Mouse (Mus musculus): ENCODE measurements around the gene Tmem200c. TPM values are rescaled to one million over a fixed set of nuclear protein-coding genes. Genes with fewer than 3 reads are reported as not detected.

Gene Tmem200c
- polyA plus RNA-seq (2015; fragmentation: Nextera tagmentation; extraction: Ambion mirVana): 3.2 and 4.2 TPM in 2 replicates

GRCm38 (mm10) chr17:68826323-68826722, at the start of gene Tmem200c:
Tmem200c (plus strand) TSS chr17:68826623.
- H3K4me2 ChIP-seq: no peak within 1 kb of the TSS
- no peaks in the 10 kb centered on the region for H3K9me3 ChIP-seq
- H3K4me3 ChIP-seq: no peak within 1 kb of the TSS
- H3K27me3 ChIP-seq (replicated peaks): no peaks in the 10 kb centered on the region
- H3K4me1 ChIP-seq: no peaks in the 10 kb centered on the region
- H3K9ac ChIP-seq: no peak within 1 kb of the TSS
- H3K36me3 ChIP-seq (replicated peaks): no peaks in the 10 kb centered on the region
- WGBS: 76% methylated on average over 6 of the region's 6 CpGs
- no peak for ATAC-seq (replicated peaks)
- H3K27ac ChIP-seq: no peak within 1 kb of the TSS

GRCm38 (mm10) chr17:68793741-68794140, 32.7 kb upstream of the Tmem200c start:
- 87% methylated on average over 4 of the region's 4 CpGs for WGBS
- Histone ChIP-seq H3K4me3 (no peak overlapping the region), H3K4me2 (no peak overlapping the region), H3K9ac (no peak overlapping the region), H3K27ac (no peak overlapping the region), H3K9me3 (no peaks in the 10 kb centered on the region), H3K27me3 (replicated peaks) (no peaks in the 10 kb centered on the region), H3K36me3 (replicated peaks) (no peaks in the 10 kb centered on the region), H3K4me1 (no peaks in the 10 kb centered on the region)
- no peak for ATAC-seq (replicated peaks)

GRCm38 (mm10) chr17:68836655-68837012, 10.2 kb downstream of the Tmem200c start:
- H3K36me3 ChIP-seq (replicated peaks): no peaks in the 10 kb centered on the region
- H3K27me3 ChIP-seq (replicated peaks): 0 out of 2 replicates have a peak, but pooled peaks cover 7% of the 10 kb centered on the region
- under 1% methylated on average over 15 of the region's 15 CpGs for WGBS
- peaks cover 26% of the 10 kb centered on the region for H3K4me1 ChIP-seq
- peak overlapping the region; percentile 86 for H3K4me3 ChIP-seq
- peak; percentile 73 for ATAC-seq (replicated peaks)
- H3K27ac ChIP-seq: peak overlapping the region; percentile 71
- H3K9me3 ChIP-seq: no peaks in the 10 kb centered on the region
- peak overlapping the region; percentile 84 for H3K4me2 ChIP-seq
- H3K9ac ChIP-seq: peak overlapping the region; percentile 73

GRCm38 (mm10) chr17:68837013-68837858, 10.8 kb downstream of the Tmem200c start:
- Histone ChIP-seq H3K4me2 (peak overlapping the region; percentile 84), H3K27me3 (replicated peaks) (0 out of 2 replicates have a peak, but pooled peaks cover 7% of the 10 kb centered on the region), H3K36me3 (replicated peaks) (no peaks in the 10 kb centered on the region), H3K4me3 (peak overlapping the region; percentile 86), H3K9ac (peak overlapping the region; percentile 73), H3K9me3 (no peaks in the 10 kb centered on the region), H3K27ac (peak overlapping the region; percentile 71), H3K4me1 (peaks cover 30% of the 10 kb centered on the region)
- under 1% methylated on average over 60 of the region's 72 CpGs for WGBS
- ATAC-seq (replicated peaks): peak; percentile 82

GRCm38 (mm10) chr17:68837859-68838194, 11.4 kb downstream of the Tmem200c start:
- Histone ChIP-seq H3K4me3 (peak overlapping the region; percentile 86), H3K27me3 (replicated peaks) (0 out of 2 replicates have a peak, but pooled peaks cover 7% of the 10 kb centered on the region), H3K4me2 (peak overlapping the region; percentile 84), H3K9ac (peak overlapping the region; percentile 73), H3K27ac (peak overlapping the region; percentile 71), H3K9me3 (no peaks in the 10 kb centered on the region), H3K4me1 (peaks cover 30% of the 10 kb centered on the region), H3K36me3 (replicated peaks) (no peaks in the 10 kb centered on the region)
- WGBS: 3% methylated on average over 4 of the region's 4 CpGs
- no peak for ATAC-seq (replicated peaks)

GRCm38 (mm10) chr17:68839888-68840571, 13.6 kb downstream of the Tmem200c start:
- WGBS: 24% methylated on average over 17 of the region's 17 CpGs
- no peaks in the 10 kb centered on the region for H3K36me3 ChIP-seq (replicated peaks)
- H3K27me3 ChIP-seq (replicated peaks): 0 out of 2 replicates have a peak, but pooled peaks cover 7% of the 10 kb centered on the region
- peak overlapping the region; percentile 94 for H3K4me2 ChIP-seq
- no peak overlapping the region for H3K27ac ChIP-seq
- H3K9me3 ChIP-seq: no peaks in the 10 kb centered on the region
- ATAC-seq (replicated peaks): no peak
- no peak overlapping the region for H3K9ac ChIP-seq
- H3K4me1 ChIP-seq: peaks cover 30% of the 10 kb centered on the region
- peak overlapping the region; percentile 50; the same call in 1 of the 2 replicates for H3K4me3 ChIP-seq

GRCm38 (mm10) chr17:68840572-68840939, 14.1 kb downstream of the Tmem200c start:
- Histone ChIP-seq H3K9me3 (no peaks in the 10 kb centered on the region), H3K9ac (peak overlapping the region; percentile 55; the same call in 1 of the 2 replicates), H3K36me3 (replicated peaks) (no peaks in the 10 kb centered on the region), H3K27ac (no peak overlapping the region), H3K27me3 (replicated peaks) (0 out of 2 replicates have a peak, but pooled peaks cover 7% of the 10 kb centered on the region), H3K4me2 (peak overlapping the region; percentile 94), H3K4me1 (peaks cover 30% of the 10 kb centered on the region), H3K4me3 (peak overlapping the region; percentile 50)
- ATAC-seq (replicated peaks): no peak
- 19% methylated on average over 10 of the region's 10 CpGs for WGBS

- H3K36me3 ChIP-seq (replicated peaks): no peaks in the 10 kb centered on the region
Measured at GRCm38 (mm10) chr17:68841097-68841891, 14.9 kb downstream of the Tmem200c start.

GRCm38 (mm10) chr17:68841892-68842252, 15.4 kb downstream of the Tmem200c start:
- Histone ChIP-seq H3K9ac (peak overlapping the region; percentile 55), H3K4me3 (peak overlapping the region; percentile 50), H3K27ac (no peak overlapping the region), H3K36me3 (replicated peaks) (no peaks in the 10 kb centered on the region), H3K9me3 (no peaks in the 10 kb centered on the region), H3K4me2 (peak overlapping the region; percentile 94), H3K4me1 (peaks cover 21% of the 10 kb centered on the region), H3K27me3 (replicated peaks) (0 out of 2 replicates have a peak, but pooled peaks cover 7% of the 10 kb centered on the region)
- peak; percentile 21; the same call in 1 of the 2 replicates for ATAC-seq (replicated peaks)
- 6% methylated on average over 22 of the region's 22 CpGs for WGBS

More at GRCm38 (mm10) chr17:68841097-68841891, 14.9 kb downstream of the Tmem200c start:
- Histone ChIP-seq H3K27ac (peak overlapping the region; percentile 4; the same call in 1 of the 2 replicates), H3K9ac (peak overlapping the region; percentile 55), H3K4me2 (peak overlapping the region; percentile 94), H3K27me3 (replicated peaks) (0 out of 2 replicates have a peak, but pooled peaks cover 7% of the 10 kb centered on the region), H3K4me1 (peaks cover 27% of the 10 kb centered on the region), H3K9me3 (no peaks in the 10 kb centered on the region), H3K4me3 (peak overlapping the region; percentile 50)
- ATAC-seq (replicated peaks): peak; percentile 63
- WGBS: under 1% methylated on average over 75 of the region's 75 CpGs

- no peak overlapping the region for H3K27ac ChIP-seq
- no peak overlapping the region for H3K9ac ChIP-seq
- H3K27me3 ChIP-seq (replicated peaks): no peaks in the 10 kb centered on the region
- peaks cover 10% of the 10 kb centered on the region for H3K4me1 ChIP-seq
- no peak overlapping the region for H3K4me2 ChIP-seq
- H3K4me3 ChIP-seq: no peak overlapping the region
- no peak for ATAC-seq (replicated peaks)
- H3K36me3 ChIP-seq (replicated peaks): no peaks in the 10 kb centered on the region
- no peaks in the 10 kb centered on the region for H3K9me3 ChIP-seq
- WGBS: 91% methylated on average over 5 of the region's 5 CpGs
Measured at GRCm38 (mm10) chr17:68845931-68846330, 19.5 kb downstream of the Tmem200c start.

GRCm38 (mm10) chr17:68848739-68849138, 22.3 kb downstream of the Tmem200c start:
- no peaks in the 10 kb centered on the region for H3K4me1 ChIP-seq
- no peak overlapping the region for H3K27ac ChIP-seq
- no peaks in the 10 kb centered on the region for H3K36me3 ChIP-seq (replicated peaks)
- no peaks in the 10 kb centered on the region for H3K27me3 ChIP-seq (replicated peaks)
- H3K9me3 ChIP-seq: no peaks in the 10 kb centered on the region
- no peak overlapping the region for H3K4me3 ChIP-seq
- H3K9ac ChIP-seq: no peak overlapping the region
- ATAC-seq (replicated peaks): no peak
- WGBS: 79% methylated on average over 6 of the region's 6 CpGs
- H3K4me2 ChIP-seq: no peak overlapping the region
